Mouse (Mus musculus): ENCODE measurements around the gene Itga8.

Gene Itga8

GRCm38 (mm10) chr2:12294060-12294459 lies 7.7 kb downstream of the Itga8 start:
- no peak for DNase-seq (ENCODE audit: low spot score)

DNA sequence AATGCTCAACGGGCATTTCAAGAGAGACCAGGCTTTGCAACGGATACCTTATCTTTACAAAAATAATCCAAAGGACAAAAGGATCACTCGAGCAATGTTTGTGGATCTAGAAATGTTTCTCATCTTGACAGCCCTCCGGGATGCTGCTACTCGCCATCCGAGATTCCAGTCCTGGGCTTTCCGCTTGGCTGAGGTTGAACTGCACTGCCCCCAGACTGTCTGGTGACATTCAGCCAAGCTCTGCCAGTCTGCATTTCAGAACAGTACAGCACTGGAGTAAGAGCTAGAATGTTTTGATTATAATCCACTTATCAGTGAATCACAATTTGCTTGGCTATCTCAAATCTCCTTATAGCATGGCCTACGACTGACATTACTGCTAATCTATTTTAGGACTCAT lies 8.3 kb downstream of the Itga8 start:
- DNase-seq (ENCODE audit: low spot score) = no peak

- no peak for DNase-seq (ENCODE audit: low spot score)
These were observed 9.5 kb downstream of the Itga8 start for GRCm38 (mm10) chr2:12292023-12292820.

- DNase-seq (ENCODE audit: low spot score) = no peak
These were observed 11.5 kb downstream of the Itga8 start for GRCm38 (mm10) chr2:12290235-12290634.

DNA sequence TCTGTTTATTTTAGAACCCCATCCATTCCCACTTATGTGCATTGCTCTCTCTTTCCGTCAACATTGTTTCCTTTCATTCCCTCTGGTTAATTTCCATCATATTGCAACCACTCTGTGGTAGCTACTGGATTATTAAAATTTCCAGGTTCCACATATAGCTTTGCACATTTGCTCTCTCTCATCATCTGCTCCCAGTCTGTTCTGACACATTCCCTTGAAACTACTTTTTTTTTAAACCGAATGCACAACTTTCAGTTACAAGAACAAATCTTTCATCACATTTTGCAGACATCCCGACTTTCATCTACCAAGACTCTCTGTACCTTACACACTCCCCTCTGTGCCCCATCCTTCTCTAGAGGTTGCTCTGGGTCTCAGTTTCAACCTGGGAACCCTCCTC lies 13.9 kb downstream of the Itga8 start:
- DNase-seq (ENCODE audit: low spot score) = no peak

DNA sequence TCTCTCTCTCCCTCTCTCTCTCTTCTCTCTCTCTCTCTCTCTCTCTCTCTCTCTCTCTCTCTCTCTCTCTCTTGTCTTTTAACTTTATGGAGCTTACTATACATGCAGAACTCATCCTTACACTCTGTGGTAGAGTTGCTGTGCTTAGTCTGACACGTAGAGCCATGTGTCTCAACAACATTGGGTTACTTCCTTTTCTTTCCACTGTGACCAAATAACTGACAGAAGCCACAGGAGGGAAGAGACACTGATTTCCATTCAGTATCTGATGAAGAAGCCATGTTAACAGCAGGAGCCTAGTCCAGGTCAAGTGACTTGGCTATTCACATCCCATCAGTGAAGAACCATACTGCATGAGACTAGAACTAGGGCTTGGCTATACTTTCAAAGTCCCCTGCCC lies 21.1 kb downstream of the Itga8 start:
- DNase-seq (ENCODE audit: low spot score) = no peak

GRCm38 (mm10) chr2:12279070-12279612 lies 22.6 kb downstream of the Itga8 start:
- DNase-seq (ENCODE audit: low spot score) = no peak

- no peak for DNase-seq (ENCODE audit: low spot score)
These were observed 44.9 kb downstream of the Itga8 start for GRCm38 (mm10) chr2:12256635-12257317.

GRCm38 (mm10) chr2:12255901-12256300 lies 45.8 kb downstream of the Itga8 start:
- DNase-seq (ENCODE audit: low spot score) = no peak

DNA sequence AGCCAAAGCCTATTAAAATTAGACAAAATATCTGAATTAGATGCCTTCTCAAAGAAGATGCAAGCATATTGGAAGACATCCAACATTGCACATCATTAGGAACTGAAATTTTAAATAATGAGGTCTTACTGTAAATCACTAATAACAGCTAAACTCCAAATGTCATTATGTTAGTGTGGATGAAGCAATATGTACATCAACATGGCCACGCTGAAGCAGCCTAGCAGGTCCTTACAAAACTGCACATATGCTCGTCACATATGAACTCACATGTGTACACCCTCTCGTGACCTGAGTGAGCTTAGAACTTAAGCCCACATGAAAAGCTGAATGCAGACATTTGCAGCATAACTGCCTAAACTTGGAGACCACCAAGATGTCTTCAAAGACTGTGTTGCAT lies 66.4 kb downstream of the Itga8 start:
- DNase-seq (ENCODE audit: low spot score) = no peak

GRCm38 (mm10) chr2:12229721-12230120 lies 72.0 kb downstream of the Itga8 start:
- DNase-seq (ENCODE audit: low spot score) = no peak

DNA sequence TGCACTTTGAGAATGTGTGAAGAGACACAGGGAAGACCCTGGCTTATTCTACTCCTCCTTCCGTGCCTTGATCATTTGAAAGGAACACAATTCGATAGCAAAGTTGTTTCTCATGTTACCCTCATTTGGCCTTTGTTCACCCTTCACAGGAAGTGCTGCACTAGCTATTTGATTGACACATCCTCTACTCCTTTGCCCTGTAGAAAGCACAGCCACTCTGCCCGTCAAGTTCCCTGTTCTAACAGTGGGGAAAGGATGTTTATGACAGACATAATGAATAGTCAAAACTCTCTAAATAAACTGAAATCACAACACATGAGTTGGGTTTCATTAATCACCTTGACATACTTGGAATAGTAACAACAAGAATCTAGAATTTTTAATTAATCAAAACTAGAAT lies 73.4 kb downstream of the Itga8 start:
- no peak for DNase-seq (ENCODE audit: low spot score)

DNA sequence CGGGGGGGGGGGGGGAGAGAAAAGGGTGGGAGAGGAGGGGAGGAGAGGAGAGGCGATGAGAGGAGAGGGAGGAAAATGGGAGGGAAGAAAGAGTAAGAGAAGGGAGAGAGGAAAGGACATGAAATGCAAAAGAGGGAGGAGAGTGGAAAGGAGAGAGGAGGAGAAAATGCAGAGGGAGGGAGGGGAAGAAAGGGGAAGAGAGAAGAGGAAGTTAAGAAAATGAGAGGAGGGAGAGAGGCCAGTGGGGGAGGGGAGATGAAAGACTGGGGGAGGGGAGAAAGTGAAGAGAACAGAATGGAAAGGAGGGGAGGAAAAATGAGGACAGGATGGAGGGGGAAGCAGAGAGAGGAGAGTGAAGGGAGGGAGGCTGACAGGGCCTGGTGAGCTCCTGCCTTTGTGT lies 74.5 kb downstream of the Itga8 start:
- no peak for DNase-seq (ENCODE audit: low spot score)

DNA sequence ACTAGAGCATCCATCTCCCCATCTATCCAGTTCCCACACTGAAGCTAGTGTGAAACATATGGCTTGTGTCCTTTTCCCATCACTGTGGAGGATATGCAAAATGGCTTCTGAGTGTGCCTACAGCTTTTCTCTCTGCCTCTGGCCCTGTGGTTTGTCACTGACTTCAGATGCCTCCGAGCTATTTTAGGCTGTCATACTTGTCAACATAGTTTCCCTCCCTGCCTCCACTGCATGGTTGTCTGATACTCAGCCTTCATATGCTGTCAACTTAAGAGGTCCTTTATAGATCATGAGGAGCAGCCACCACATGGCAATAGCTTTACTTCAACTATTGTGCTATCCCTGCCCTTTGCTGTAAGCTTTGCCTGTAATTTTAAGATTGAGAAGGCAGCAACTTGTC lies 75.4 kb downstream of the Itga8 start:
- DNase-seq (ENCODE audit: low spot score) = no peak

DNA sequence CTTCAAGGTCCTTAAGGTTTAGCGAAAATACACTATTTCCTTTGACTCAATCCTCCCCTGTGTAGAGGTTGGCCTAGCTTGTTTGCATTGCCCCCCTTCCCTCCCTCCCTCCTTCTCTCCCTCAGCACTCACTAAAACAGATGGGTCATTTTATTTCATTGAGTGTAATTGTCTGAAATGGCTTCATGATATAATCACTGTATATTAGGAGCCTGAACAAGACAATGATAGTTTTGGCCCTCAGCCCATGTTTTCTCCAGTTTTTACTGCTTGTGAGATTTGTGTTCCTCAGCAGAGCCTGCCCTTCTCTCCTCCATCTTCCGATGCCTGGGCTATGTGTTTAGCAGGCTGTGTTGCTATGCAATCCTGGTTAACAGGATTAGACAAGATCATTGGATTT lies 80.1 kb downstream of the Itga8 start:
- peak; percentile 10 for DNase-seq (ENCODE audit: low spot score)

- no peak for DNase-seq (ENCODE audit: low spot score)
These were observed 88.3 kb downstream of the Itga8 start for GRCm38 (mm10) chr2:12213464-12213790.

GRCm38 (mm10) chr2:12212662-12213463 lies 88.9 kb downstream of the Itga8 start:
- no peak for DNase-seq (ENCODE audit: low spot score)

DNA sequence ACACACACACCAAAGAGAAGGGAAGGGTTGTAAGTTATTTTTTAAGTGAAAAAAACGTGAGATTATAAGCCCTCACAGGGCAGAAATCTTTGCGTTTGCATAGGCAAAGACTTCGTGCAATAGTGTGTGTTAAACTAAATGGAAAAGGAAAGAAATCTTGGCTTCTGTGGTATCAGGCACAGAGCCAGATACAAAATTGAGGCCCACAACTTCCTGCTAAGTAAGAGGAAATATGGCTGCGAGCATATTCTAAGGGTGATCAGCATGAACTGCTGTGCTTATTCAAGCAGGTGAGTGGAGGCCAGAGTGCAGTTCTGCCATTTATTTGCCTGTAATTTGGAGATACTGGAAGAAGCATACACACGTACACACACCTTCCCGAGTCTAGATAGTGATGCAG lies 93.6 kb downstream of the Itga8 start:
- no peak for DNase-seq (ENCODE audit: low spot score)

- no peak for DNase-seq (ENCODE audit: low spot score)
These were observed 95.4 kb downstream of the Itga8 start for GRCm38 (mm10) chr2:12206353-12206752.

- no peak for DNase-seq (ENCODE audit: low spot score)
These were observed 95.8 kb downstream of the Itga8 start for GRCm38 (mm10) chr2:12205875-12206274.

DNA sequence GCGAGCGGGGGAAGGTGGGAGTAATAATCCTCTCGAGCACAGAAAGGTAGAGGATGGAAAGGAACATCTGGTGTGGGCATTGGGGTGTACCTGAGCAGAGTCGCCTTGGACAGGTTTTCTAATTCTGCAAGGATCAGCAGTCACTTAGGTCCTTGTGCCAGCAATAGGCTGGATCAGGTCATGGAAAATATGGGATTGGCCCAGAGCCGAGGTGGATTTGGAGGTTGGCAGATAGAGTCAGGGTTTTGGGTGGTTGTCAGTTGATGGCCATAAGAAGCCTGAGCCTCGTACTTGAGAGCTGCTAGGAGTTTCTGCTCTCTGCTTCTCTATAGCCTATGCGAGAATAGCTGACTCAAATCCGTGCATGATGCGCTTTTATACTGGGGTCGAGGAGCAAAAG lies 98.5 kb downstream of the Itga8 start:
- DNase-seq (ENCODE audit: low spot score) = no peak

DNA sequence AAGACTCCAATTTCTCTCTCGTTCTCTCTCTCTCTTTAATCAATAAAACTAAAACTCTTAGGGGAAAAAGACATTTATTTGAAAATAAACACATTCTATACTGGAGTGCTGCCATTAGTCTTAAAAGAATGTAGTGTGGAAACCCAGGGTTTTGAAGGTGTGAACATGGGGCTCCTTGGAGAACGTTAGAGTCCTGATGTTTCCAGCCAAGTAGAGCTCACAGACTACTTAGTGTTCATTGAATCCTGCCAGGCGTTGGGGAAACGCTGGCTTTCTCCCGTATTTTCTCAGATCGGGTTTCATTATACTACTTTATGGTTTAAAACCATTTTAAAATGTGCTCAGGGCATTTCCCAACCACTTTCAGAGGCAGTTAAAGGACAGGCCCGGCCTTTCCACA lies 103.0 kb downstream of the Itga8 start:
- no peak for DNase-seq (ENCODE audit: low spot score)

DNA sequence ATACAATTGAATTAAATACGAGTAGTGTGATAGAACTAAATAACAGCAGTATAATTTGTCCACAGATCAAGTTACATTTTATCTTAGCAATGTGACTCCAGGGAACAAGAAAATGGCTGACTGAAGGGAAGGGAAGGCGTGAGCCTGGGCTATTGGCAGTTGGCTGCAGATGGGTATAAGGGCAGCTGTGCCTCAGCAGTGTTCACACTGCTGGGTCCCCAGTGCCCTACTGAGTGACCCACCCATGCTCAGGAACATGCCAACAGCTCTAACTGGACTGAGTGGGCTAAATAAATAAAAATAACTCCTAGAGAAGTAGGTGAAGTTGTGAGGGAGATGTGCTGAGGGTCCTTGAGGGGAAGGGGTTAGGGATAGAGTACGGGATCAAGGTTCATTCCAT lies 103.5 kb downstream of the Itga8 start:
- DNase-seq (ENCODE audit: low spot score) = no peak
